Mouse (Mus musculus): Measurements from ENCODE around the gene Abr. TPM values are rescaled to one million over a fixed set of nuclear protein-coding genes. Genes with fewer than 3 reads are reported as not detected.

Gene Abr
- polyA plus RNA-seq, 1 experiment from 2014 or later, result 25.8 TPM

GRCm38 (mm10) chr11:76461696-76462095 is 160.4 kb downstream of the Abr start:
- H3K9ac ChIP-seq (ENCODE audit: low read length), result no peak overlapping the region
- WGBS, result 90% methylated on average over 5 of the region's 5 CpGs
- H3K27ac ChIP-seq (replicated peaks in 1 of 2; ENCODE audit: control insufficient read depth in 1 of 2, insufficient read depth in 1 of 2, low read depth in 2 of 2, low read length in 2 of 2), result no peak overlapping the region
- no peaks in the 10 kb centered on the region for H3K9me3 ChIP-seq (ENCODE audit: control insufficient read depth, low read length)
- ATAC-seq (ENCODE audit: insufficient number of reproducible peaks, insufficient read depth, low FRiP score, low read depth), result no peak
- H3K36me3 ChIP-seq (ENCODE audit: control insufficient read depth, insufficient read depth, low read length), result peaks cover 53% of the 10 kb centered on the region
- H3K4me1 ChIP-seq (ENCODE audit: control insufficient read depth in 2 of 2, insufficient read depth in 2 of 2, low read length in 2 of 2), result peaks cover 8 to 12% of the 10 kb centered on the region in 2 experiments; a peak in 3 of 4 replicates
- H3K4me2 ChIP-seq (ENCODE audit: low read length), result no peak overlapping the region
- H3K4me3 ChIP-seq (ENCODE audit: control insufficient read depth in 1 of 2, insufficient read depth in 1 of 2, low read depth in 1 of 2, low read length in 2 of 2), result no peak overlapping the region
- H3K27me3 ChIP-seq (ENCODE audit: control insufficient read depth, insufficient read depth, low read length), result no peaks in the 10 kb centered on the region

GRCm38 (mm10) chr11:76461201-76461600 is 160.9 kb downstream of the Abr start:
- no peak overlapping the region for H3K27ac ChIP-seq (replicated peaks in 1 of 2; ENCODE audit: control insufficient read depth in 1 of 2, insufficient read depth in 1 of 2, low read depth in 2 of 2, low read length in 2 of 2)
- H3K4me2 ChIP-seq (ENCODE audit: low read length), result no peak overlapping the region
- peaks cover 11 to 15% of the 10 kb centered on the region in 2 experiments; a peak in 3 of 4 replicates for H3K4me1 ChIP-seq (ENCODE audit: control insufficient read depth in 2 of 2, insufficient read depth in 2 of 2, low read length in 2 of 2)
- H3K27me3 ChIP-seq (ENCODE audit: control insufficient read depth, insufficient read depth, low read length), result no peaks in the 10 kb centered on the region
- WGBS, result 48% methylated on average over 6 of the region's 6 CpGs
- peaks cover 53% of the 10 kb centered on the region for H3K36me3 ChIP-seq (ENCODE audit: control insufficient read depth, insufficient read depth, low read length)
- H3K4me3 ChIP-seq (ENCODE audit: control insufficient read depth in 1 of 2, insufficient read depth in 1 of 2, low read depth in 1 of 2, low read length in 2 of 2), result no peak overlapping the region
- no peak overlapping the region for H3K9ac ChIP-seq (ENCODE audit: low read length)
- H3K9me3 ChIP-seq (ENCODE audit: control insufficient read depth, low read length), result no peaks in the 10 kb centered on the region
- no peak for ATAC-seq (ENCODE audit: insufficient number of reproducible peaks, insufficient read depth, low FRiP score, low read depth)

- no peak for ATAC-seq (ENCODE audit: insufficient number of reproducible peaks, insufficient read depth, low FRiP score, low read depth)
- no peak overlapping the region for H3K27ac ChIP-seq (replicated peaks in 1 of 2; ENCODE audit: control insufficient read depth in 1 of 2, insufficient read depth in 1 of 2, low read depth in 2 of 2, low read length in 2 of 2)
- H3K36me3 ChIP-seq (ENCODE audit: control insufficient read depth, insufficient read depth, low read length), result peaks cover 62% of the 10 kb centered on the region
- WGBS, result 48% methylated on average over 3 of the region's 3 CpGs
- H3K9me3 ChIP-seq (ENCODE audit: control insufficient read depth, low read length), result no peaks in the 10 kb centered on the region
- H3K27me3 ChIP-seq (ENCODE audit: control insufficient read depth, insufficient read depth, low read length), result no peaks in the 10 kb centered on the region
- H3K4me1 ChIP-seq (ENCODE audit: control insufficient read depth in 2 of 2, insufficient read depth in 2 of 2, low read length in 2 of 2), result peaks cover 9 to 12% of the 10 kb centered on the region in 2 experiments; a peak in 3 of 4 replicates
- no peak overlapping the region for H3K4me3 ChIP-seq (ENCODE audit: control insufficient read depth in 1 of 2, insufficient read depth in 1 of 2, low read depth in 1 of 2, low read length in 2 of 2)
- no peak overlapping the region for H3K4me2 ChIP-seq (ENCODE audit: low read length)
- no peak overlapping the region for H3K9ac ChIP-seq (ENCODE audit: low read length)
Measured at GRCm38 (mm10) chr11:76459489-76459888, 162.6 kb downstream of the Abr start.

- Histone ChIP-seq H3K27me3 (ENCODE audit: control insufficient read depth, insufficient read depth, low read length) (no peaks in the 10 kb centered on the region), H3K4me2 (ENCODE audit: low read length) (no peak overlapping the region), H3K36me3 (ENCODE audit: control insufficient read depth, insufficient read depth, low read length) (peaks cover 65% of the 10 kb centered on the region), H3K4me1 (ENCODE audit: control insufficient read depth in 2 of 2, insufficient read depth in 2 of 2, low read length in 2 of 2) (peaks cover 4 to 5% of the 10 kb centered on the region in 2 experiments; a peak in 3 of 4 replicates), H3K27ac (replicated peaks in 1 of 2; ENCODE audit: control insufficient read depth in 1 of 2, insufficient read depth in 1 of 2, low read depth in 2 of 2, low read length in 2 of 2) (no peak overlapping the region), H3K4me3 (ENCODE audit: control insufficient read depth in 1 of 2, insufficient read depth in 1 of 2, low read depth in 1 of 2, low read length in 2 of 2) (no peak overlapping the region), H3K9ac (ENCODE audit: low read length) (no peak overlapping the region), H3K9me3 (ENCODE audit: control insufficient read depth, low read length) (no peaks in the 10 kb centered on the region)
- WGBS, result 81% methylated on average over 9 of the region's 9 CpGs
- ATAC-seq (ENCODE audit: insufficient number of reproducible peaks, insufficient read depth, low FRiP score, low read depth), result no peak
Measured at GRCm38 (mm10) chr11:76458730-76459129, 163.4 kb downstream of the Abr start.

GRCm38 (mm10) chr11:76456897-76457296 is 165.2 kb downstream of the Abr start:
- H3K36me3 ChIP-seq (ENCODE audit: control insufficient read depth, insufficient read depth, low read length), result peaks cover 64% of the 10 kb centered on the region
- H3K4me2 ChIP-seq (ENCODE audit: low read length), result no peak overlapping the region
- no peak overlapping the region for H3K27ac ChIP-seq (replicated peaks in 1 of 2; ENCODE audit: control insufficient read depth in 1 of 2, insufficient read depth in 1 of 2, low read depth in 2 of 2, low read length in 2 of 2)

GRCm38 (mm10) chr11:76456233-76456632 is 165.9 kb downstream of the Abr start:
- no peak overlapping the region for H3K9ac ChIP-seq (ENCODE audit: low read length)
- no peak for ATAC-seq (ENCODE audit: insufficient number of reproducible peaks, insufficient read depth, low FRiP score, low read depth)
- H3K36me3 ChIP-seq (ENCODE audit: control insufficient read depth, insufficient read depth, low read length), result peaks cover 64% of the 10 kb centered on the region
- no peaks in the 10 kb centered on the region for H3K9me3 ChIP-seq (ENCODE audit: control insufficient read depth, low read length)
- H3K4me1 ChIP-seq (ENCODE audit: control insufficient read depth in 2 of 2, insufficient read depth in 2 of 2, low read length in 2 of 2), result peaks cover 2 to 3% of the 10 kb centered on the region in 2 experiments; a peak in 2 of 4 replicates
- no peaks in the 10 kb centered on the region for H3K27me3 ChIP-seq (ENCODE audit: control insufficient read depth, insufficient read depth, low read length)
- H3K4me3 ChIP-seq (ENCODE audit: control insufficient read depth in 1 of 2, insufficient read depth in 1 of 2, low read depth in 1 of 2, low read length in 2 of 2), result no peak overlapping the region
- 18% methylated on average over 6 of the region's 6 CpGs for WGBS
- no peak overlapping the region for H3K27ac ChIP-seq (replicated peaks in 1 of 2; ENCODE audit: control insufficient read depth in 1 of 2, insufficient read depth in 1 of 2, low read depth in 2 of 2, low read length in 2 of 2)
- H3K4me2 ChIP-seq (ENCODE audit: low read length), result no peak overlapping the region

More at GRCm38 (mm10) chr11:76456897-76457296, 165.2 kb downstream of the Abr start:
- Histone ChIP-seq H3K4me3 (ENCODE audit: control insufficient read depth in 1 of 2, insufficient read depth in 1 of 2, low read depth in 1 of 2, low read length in 2 of 2) (no peak overlapping the region), H3K9me3 (ENCODE audit: control insufficient read depth, low read length) (no peaks in the 10 kb centered on the region), H3K9ac (ENCODE audit: low read length) (no peak overlapping the region), H3K27me3 (ENCODE audit: control insufficient read depth, insufficient read depth, low read length) (no peaks in the 10 kb centered on the region), H3K4me1 (ENCODE audit: control insufficient read depth in 2 of 2, insufficient read depth in 2 of 2, low read length in 2 of 2) (peaks cover 2 to 3% of the 10 kb centered on the region in 2 experiments; a peak in 2 of 4 replicates)
- ATAC-seq (ENCODE audit: insufficient number of reproducible peaks, insufficient read depth, low FRiP score, low read depth), result peak; percentile 23; the same call in 1 of the 2 replicates
- 80% methylated on average over 10 of the region's 10 CpGs for WGBS

- 38% methylated on average over 5 of the region's 5 CpGs for WGBS
- Histone ChIP-seq H3K27ac (replicated peaks in 1 of 2; ENCODE audit: control insufficient read depth in 1 of 2, insufficient read depth in 1 of 2, low read depth in 2 of 2, low read length in 2 of 2) (no peak overlapping the region), H3K9me3 (ENCODE audit: control insufficient read depth, low read length) (no peaks in the 10 kb centered on the region), H3K27me3 (ENCODE audit: control insufficient read depth, insufficient read depth, low read length) (no peaks in the 10 kb centered on the region), H3K4me3 (ENCODE audit: control insufficient read depth in 1 of 2, insufficient read depth in 1 of 2, low read depth in 1 of 2, low read length in 2 of 2) (no peak overlapping the region), H3K36me3 (ENCODE audit: control insufficient read depth, insufficient read depth, low read length) (peaks cover 63% of the 10 kb centered on the region), H3K9ac (ENCODE audit: low read length) (no peak overlapping the region), H3K4me1 (ENCODE audit: control insufficient read depth in 2 of 2, insufficient read depth in 2 of 2, low read length in 2 of 2) (peaks cover 3 to 10% of the 10 kb centered on the region in 2 experiments; a peak in 3 of 4 replicates), H3K4me2 (ENCODE audit: low read length) (no peak overlapping the region)
- peak; percentile 12; the same call in 1 of the 2 replicates for ATAC-seq (ENCODE audit: insufficient number of reproducible peaks, insufficient read depth, low FRiP score, low read depth)
Measured at GRCm38 (mm10) chr11:76454492-76454891, 167.6 kb downstream of the Abr start.

GRCm38 (mm10) chr11:76450202-76450561 is 171.9 kb downstream of the Abr start:
- Histone ChIP-seq H3K4me1 (ENCODE audit: control insufficient read depth in 2 of 2, insufficient read depth in 2 of 2, low read length in 2 of 2) (peaks cover 5 to 24% of the 10 kb centered on the region in 2 experiments; a peak in 3 of 4 replicates), H3K9ac (ENCODE audit: low read length) (no peak overlapping the region), H3K36me3 (ENCODE audit: control insufficient read depth, insufficient read depth, low read length) (peaks cover 61% of the 10 kb centered on the region), H3K27me3 (ENCODE audit: control insufficient read depth, insufficient read depth, low read length) (no peaks in the 10 kb centered on the region), H3K4me3 (ENCODE audit: control insufficient read depth in 1 of 2, insufficient read depth in 1 of 2, low read depth in 1 of 2, low read length in 2 of 2) (no peak overlapping the region), H3K9me3 (ENCODE audit: control insufficient read depth, low read length) (no peaks in the 10 kb centered on the region), H3K27ac (replicated peaks in 1 of 2; ENCODE audit: control insufficient read depth in 1 of 2, insufficient read depth in 1 of 2, low read depth in 2 of 2, low read length in 2 of 2) (peak overlapping the region in 1 of 2 experiments; percentile 56; a peak in 3 of 4 replicates), H3K4me2 (ENCODE audit: low read length) (no peak overlapping the region)
- no peak for ATAC-seq (ENCODE audit: insufficient number of reproducible peaks, insufficient read depth, low FRiP score, low read depth)
- WGBS, result 48% methylated on average over 3 of the region's 3 CpGs
